Mouse (Mus musculus): ENCODE measurements around the gene Map3k5. TPM values are rescaled to one million over a fixed set of nuclear protein-coding genes. Genes with fewer than 3 reads are reported as not detected.

Map3k5 gene
- polyA plus RNA-seq, 1 experiment from 2014 or later: 1.3 TPM

- Histone ChIP-seq H3K27ac (no peak overlapping the region), H3K4me2 (no peak overlapping the region), H3K9me3 (replicated peaks) (no peaks in the 10 kb centered on the region), H3K36me3 (no peaks in the 10 kb centered on the region), H3K4me3 (no peak overlapping the region), H3K9ac (no peak overlapping the region), H3K4me1 (peaks cover 29% of the 10 kb centered on the region), H3K27me3 (replicated peaks) (no peaks in the 10 kb centered on the region)
- no peak for ATAC-seq
- WGBS (ENCODE audit: insufficient replicate concordance): 88% methylated on average over 14 of the region's 14 CpGs
These were observed 172.8 kb downstream of the Map3k5 start for GRCm38 (mm10) chr10:20107031-20107430.

- Histone ChIP-seq H3K4me1 (peaks cover 25% of the 10 kb centered on the region), H3K9ac (peak overlapping the region; percentile 35; the same call in 1 of the 2 replicates), H3K27me3 (replicated peaks) (no peaks in the 10 kb centered on the region), H3K4me3 (0 out of 2 replicates have a peak overlapping the region, but pooled peaks have one; percentile 6), H3K27ac (no peak overlapping the region), H3K36me3 (no peaks in the 10 kb centered on the region), H3K4me2 (peak overlapping the region; percentile 42), H3K9me3 (replicated peaks) (no peaks in the 10 kb centered on the region)
- no peak for ATAC-seq
- WGBS (ENCODE audit: insufficient replicate concordance): 9% methylated on average over 5 of the region's 5 CpGs
These were observed 177.2 kb downstream of the Map3k5 start for GRCm38 (mm10) chr10:20111508-20111907.

GRCm38 (mm10) chr10:20112026-20112973 is 178.0 kb downstream of the Map3k5 start:
- Histone ChIP-seq H3K4me1 (peaks cover 25% of the 10 kb centered on the region), H3K9me3 (replicated peaks) (no peaks in the 10 kb centered on the region), H3K9ac (peak overlapping the region; percentile 35; the same call in 1 of the 2 replicates), H3K27ac (no peak overlapping the region), H3K4me2 (peak overlapping the region; percentile 42), H3K4me3 (peak overlapping the region; percentile 6; the same call in 1 of the 2 replicates), H3K27me3 (replicated peaks) (no peaks in the 10 kb centered on the region), H3K36me3 (no peaks in the 10 kb centered on the region)
- 44% methylated on average over 18 of the region's 18 CpGs for WGBS (ENCODE audit: insufficient replicate concordance)
- no peak for ATAC-seq

- no peak for ATAC-seq
- WGBS (ENCODE audit: insufficient replicate concordance): 76% methylated on average over 15 of the region's 15 CpGs
- no peak overlapping the region for H3K4me3 ChIP-seq
- no peak overlapping the region for H3K27ac ChIP-seq
- H3K4me1 ChIP-seq: 0 out of 2 replicates have a peak, but pooled peaks cover 5% of the 10 kb centered on the region
- 0 out of 2 replicates have a peak, but pooled peaks cover 11% of the 10 kb centered on the region for H3K36me3 ChIP-seq
- H3K9me3 ChIP-seq (replicated peaks): no peaks in the 10 kb centered on the region
- no peak overlapping the region for H3K4me2 ChIP-seq
- no peak overlapping the region for H3K9ac ChIP-seq
- no peaks in the 10 kb centered on the region for H3K27me3 ChIP-seq (replicated peaks)
These were observed 185.5 kb downstream of the Map3k5 start for GRCm38 (mm10) chr10:20119504-20120425.

- H3K36me3 ChIP-seq: 0 out of 2 replicates have a peak, but pooled peaks cover 11% of the 10 kb centered on the region
- no peaks in the 10 kb centered on the region for H3K9me3 ChIP-seq (replicated peaks)
- no peak for ATAC-seq
- no peaks in the 10 kb centered on the region for H3K27me3 ChIP-seq (replicated peaks)
- 80% methylated on average over 4 of the region's 4 CpGs for WGBS (ENCODE audit: insufficient replicate concordance)
- H3K4me1 ChIP-seq: 0 out of 2 replicates have a peak, but pooled peaks cover 5% of the 10 kb centered on the region
- no peak overlapping the region for H3K9ac ChIP-seq
- no peak overlapping the region for H3K4me3 ChIP-seq
- H3K4me2 ChIP-seq: no peak overlapping the region
- H3K27ac ChIP-seq: no peak overlapping the region
These were observed 187.7 kb downstream of the Map3k5 start for GRCm38 (mm10) chr10:20121981-20122380.

- WGBS (ENCODE audit: insufficient replicate concordance): 28% methylated on average over 9 of the region's 9 CpGs
- Histone ChIP-seq H3K36me3 (0 out of 2 replicates have a peak, but pooled peaks cover 11% of the 10 kb centered on the region), H3K4me2 (no peak overlapping the region), H3K27me3 (replicated peaks) (no peaks in the 10 kb centered on the region), H3K27ac (no peak overlapping the region), H3K9ac (no peak overlapping the region), H3K4me1 (0 out of 2 replicates have a peak, but pooled peaks cover 5% of the 10 kb centered on the region), H3K4me3 (no peak overlapping the region), H3K9me3 (replicated peaks) (no peaks in the 10 kb centered on the region)
- ATAC-seq: no peak
These were observed 189.1 kb downstream of the Map3k5 start for GRCm38 (mm10) chr10:20123401-20123800.

GRCm38 (mm10) chr10:20124576-20124975 is 190.3 kb downstream of the Map3k5 start:
- Histone ChIP-seq H3K27ac (no peak overlapping the region), H3K9ac (no peak overlapping the region), H3K4me3 (no peak overlapping the region), H3K36me3 (0 out of 2 replicates have a peak, but pooled peaks cover 2% of the 10 kb centered on the region), H3K4me1 (0 out of 2 replicates have a peak, but pooled peaks cover 5% of the 10 kb centered on the region), H3K9me3 (replicated peaks) (no peaks in the 10 kb centered on the region), H3K27me3 (replicated peaks) (no peaks in the 10 kb centered on the region), H3K4me2 (no peak overlapping the region)
- 81% methylated on average over 12 of the region's 12 CpGs for WGBS (ENCODE audit: insufficient replicate concordance)
- ATAC-seq: no peak

- H3K27ac ChIP-seq: no peak overlapping the region
- no peak; the same call in 1 of the 2 replicates for ATAC-seq
- WGBS (ENCODE audit: insufficient replicate concordance): 43% methylated on average over 4 of the region's 4 CpGs
- H3K9me3 ChIP-seq (replicated peaks): no peaks in the 10 kb centered on the region
- no peak overlapping the region for H3K4me2 ChIP-seq
- no peak overlapping the region for H3K9ac ChIP-seq
- H3K4me1 ChIP-seq: 0 out of 2 replicates have a peak, but pooled peaks cover 5% of the 10 kb centered on the region
- H3K27me3 ChIP-seq (replicated peaks): no peaks in the 10 kb centered on the region
- no peak overlapping the region for H3K4me3 ChIP-seq
- H3K36me3 ChIP-seq: 0 out of 2 replicates have a peak, but pooled peaks cover 2% of the 10 kb centered on the region
These were observed 191.0 kb downstream of the Map3k5 start for GRCm38 (mm10) chr10:20125226-20125625.

- Histone ChIP-seq H3K27me3 (replicated peaks) (no peaks in the 10 kb centered on the region), H3K4me1 (peaks cover 39% of the 10 kb centered on the region), H3K9ac (no peak overlapping the region), H3K4me3 (no peak overlapping the region), H3K4me2 (no peak overlapping the region), H3K9me3 (replicated peaks) (no peaks in the 10 kb centered on the region), H3K27ac (no peak overlapping the region), H3K36me3 (0 out of 2 replicates have a peak, but pooled peaks cover 2% of the 10 kb centered on the region)
- no peak for ATAC-seq
- 73% methylated on average over 12 of the region's 12 CpGs for WGBS (ENCODE audit: insufficient replicate concordance)
These were observed 198.8 kb downstream of the Map3k5 start for GRCm38 (mm10) chr10:20132933-20133652.

GRCm38 (mm10) chr10:20135350-20136058 is 201.2 kb downstream of the Map3k5 start:
- H3K9me3 ChIP-seq (replicated peaks): no peaks in the 10 kb centered on the region
- no peak overlapping the region for H3K4me3 ChIP-seq
- peak; percentile 65; the same call in 1 of the 2 replicates for ATAC-seq
- H3K9ac ChIP-seq: 0 out of 2 replicates have a peak overlapping the region, but pooled peaks have one; percentile 14
- peak overlapping the region; percentile 37 for H3K4me2 ChIP-seq
- H3K27ac ChIP-seq: peak overlapping the region; percentile 73
- H3K4me1 ChIP-seq: peaks cover 39% of the 10 kb centered on the region
- H3K36me3 ChIP-seq: peaks cover 6% of the 10 kb centered on the region; the same call in 1 of the 2 replicates
- 14% methylated on average over 15 of the region's 15 CpGs for WGBS (ENCODE audit: insufficient replicate concordance)
- H3K27me3 ChIP-seq (replicated peaks): no peaks in the 10 kb centered on the region
